Mouse (Mus musculus) heart, embryonic 15.5 days (tissue): Measurements from ENCODE around the gene Bfsp2. TPM values are rescaled to one million over a fixed set of nuclear protein-coding genes. Genes with fewer than 3 reads are reported as not detected.
"Not testable (repeated sequence)": the region's sequence is repeated elsewhere in the genome, so short reads cannot be mapped to it uniquely, and the experiment has no call there.

Source experiments
- ATAC-seq: fragments of 200-750 bp; cut with Nextera tagmentation; replicated peaks from 2 replicates; pipeline ENCODE4 v1.8.0; 2017; ENCODE audit warnings: low read depth, moderate TSS enrichment; ENCODE audit not compliant: insufficient number of reproducible peaks, insufficient read depth, low FRiP score
- H3K27ac ChIP-seq: fragments of 300-500 bp; sonication (generic); 2 replicates; pipeline ENCODE4 v1.5.1; 2015; ENCODE audit warnings: mild to moderate bottlenecking, inconsistent platforms
- H3K27me3 ChIP-seq: fragments of 300-500 bp; sonication (generic); 2 replicates; pipeline ENCODE4 v1.6.1; 2015; ENCODE audit warnings: inconsistent platforms
- H3K36me3 ChIP-seq: fragments of 300-500 bp; sonication (generic); 2 replicates; pipeline ENCODE4 v1.6.1; 2015; ENCODE audit warnings: mild to moderate bottlenecking, inconsistent platforms
- H3K4me1 ChIP-seq: fragments of 300-500 bp; sonication (generic); replicated peaks from 2 replicates; pipeline ENCODE4 v1.6.1; 2015; ENCODE audit warnings: inconsistent platforms
- H3K4me2 ChIP-seq: fragments of 300-500 bp; sonication (generic); 2 replicates; pipeline ENCODE4 v1.6.1; 2015; ENCODE audit warnings: inconsistent platforms, mild to moderate bottlenecking, moderate library complexity
- H3K4me3 ChIP-seq: fragments of 300-500 bp; sonication (generic); 2 replicates; pipeline ENCODE4 v1.5.1; 2015; ENCODE audit warnings: mild to moderate bottlenecking, inconsistent platforms
- H3K9ac ChIP-seq: fragments of 300-500 bp; sonication (generic); 2 replicates; pipeline ENCODE4 v1.6.1; 2015; ENCODE audit warnings: mild to moderate bottlenecking, inconsistent platforms
- H3K9me3 ChIP-seq: fragments of 300-500 bp; sonication (generic); replicated peaks from 2 replicates; pipeline ENCODE4 v1.6.1; 2016; ENCODE audit warnings: inconsistent platforms
- WGBS: fragments of 180-500 bp; shearing (Covaris S2); methylation state at CpG from one replicate; pipeline ENCODE4 v1.1.7; 2015; ENCODE audit warnings: mixed read lengths; 5-methylcytosine and 5-hydroxymethylcytosine counted together
- polyA plus RNA-seq: library from polyadenylated mRNA; unstranded; fragments of >200 nt; fragmentation: Nextera tagmentation; extraction: Ambion mirVana; gene quantifications from 2 replicates; pipeline ENCODE4 v1.2.1, GENCODE M21; 2015

Bfsp2 gene
- polyA plus RNA-seq, 1 experiment from 2014 or later, result 0.97 TPM

DNA sequence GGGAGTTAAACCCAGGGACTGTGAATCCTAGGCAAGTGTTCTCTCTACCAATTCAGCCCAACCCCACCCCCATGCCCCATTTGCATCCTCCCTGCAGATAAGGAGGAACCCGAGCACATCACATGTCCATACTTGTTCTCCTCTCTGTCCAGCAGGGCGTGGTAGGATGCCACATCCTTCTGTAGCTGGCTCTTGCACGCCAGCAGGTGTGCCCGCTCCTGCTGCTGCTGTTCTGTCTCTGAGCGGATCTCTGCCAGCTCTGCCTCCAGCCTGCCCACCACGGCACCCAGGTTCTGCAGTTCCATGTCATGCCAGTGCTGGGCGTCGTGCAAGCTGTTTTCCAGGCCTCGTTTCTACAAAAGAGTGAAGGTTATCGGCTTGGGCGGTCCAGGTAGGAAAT, 53.8 kb downstream of the Bfsp2 start:
- Histone ChIP-seq H3K4me1 (peaks cover 18% of the 10 kb centered on the region), H3K4me3 (no peak overlapping the region; the same call in 1 of the 2 replicates), H3K4me2 (no peak overlapping the region; the same call in 1 of the 2 replicates), H3K9me3 (no peaks in the 10 kb centered on the region), H3K27me3 (no peaks in the 10 kb centered on the region), H3K36me3 (no peaks in the 10 kb centered on the region), H3K9ac (no peak overlapping the region), H3K27ac (no peak overlapping the region)
- no peak for ATAC-seq
- WGBS, result 74% methylated on average over 11 of the region's 11 CpGs

DNA sequence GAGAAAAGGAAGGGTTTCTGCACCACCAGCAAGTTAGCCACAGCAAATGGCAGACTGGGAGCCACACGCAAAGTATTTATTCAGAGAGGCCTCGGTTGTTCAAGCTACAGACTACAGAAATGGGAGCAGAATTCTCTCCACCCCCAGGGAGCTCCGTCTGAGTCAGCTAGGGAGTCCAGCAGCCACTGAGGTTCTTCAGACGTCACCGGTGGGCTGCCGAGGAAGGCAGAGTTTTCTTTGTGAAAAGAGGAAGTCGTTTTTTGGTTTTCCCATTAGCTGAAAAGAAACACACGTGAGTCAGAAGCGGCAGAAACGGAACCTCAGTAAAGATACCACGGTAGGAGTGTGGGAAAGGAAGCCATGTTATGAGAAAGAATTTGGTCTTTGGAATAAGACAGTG, 55.4 kb downstream of the Bfsp2 start:
- no peak overlapping the region for H3K4me2 ChIP-seq
- WGBS, result 56% methylated on average over 11 of the region's 11 CpGs

GRCm38 (mm10) chr9:103423951-103424350, 56.3 kb downstream of the Bfsp2 start:
- no peak for ATAC-seq
- Histone ChIP-seq H3K9ac (no peak overlapping the region), H3K9me3 (no peaks in the 10 kb centered on the region), H3K4me1 (peaks cover 6% of the 10 kb centered on the region), H3K4me3 (no peak overlapping the region; the same call in 1 of the 2 replicates), H3K27ac (no peak overlapping the region), H3K4me2 (no peak overlapping the region), H3K27me3 (no peaks in the 10 kb centered on the region), H3K36me3 (no peaks in the 10 kb centered on the region)
- WGBS, result 72% methylated on average over 8 of the region's 8 CpGs

More for the DNA sequence above, 55.4 kb downstream of the Bfsp2 start:
- H3K4me3 ChIP-seq, result no peak overlapping the region
- H3K4me1 ChIP-seq, result peaks cover 6% of the 10 kb centered on the region
- H3K27me3 ChIP-seq, result no peaks in the 10 kb centered on the region
- H3K27ac ChIP-seq, result no peak overlapping the region
- H3K36me3 ChIP-seq, result no peaks in the 10 kb centered on the region
- ATAC-seq, result no peak
- no peak overlapping the region for H3K9ac ChIP-seq
- H3K9me3 ChIP-seq, result no peaks in the 10 kb centered on the region

- H3K9ac ChIP-seq, result no peak overlapping the region
- H3K27ac ChIP-seq, result no peak overlapping the region
- H3K4me2 ChIP-seq, result no peak overlapping the region
- 68% methylated on average over 7 of the region's 7 CpGs for WGBS
- no peak for ATAC-seq
- H3K4me3 ChIP-seq, result peak overlapping the region; percentile 15; the same call in 1 of the 2 replicates
- no peaks in the 10 kb centered on the region for H3K36me3 ChIP-seq
- peaks cover 6% of the 10 kb centered on the region for H3K4me1 ChIP-seq
- no peaks in the 10 kb centered on the region for H3K27me3 ChIP-seq
- no peaks in the 10 kb centered on the region for H3K9me3 ChIP-seq
Observed at GRCm38 (mm10) chr9:103423384-103423783, 56.8 kb downstream of the Bfsp2 start.

DNA sequence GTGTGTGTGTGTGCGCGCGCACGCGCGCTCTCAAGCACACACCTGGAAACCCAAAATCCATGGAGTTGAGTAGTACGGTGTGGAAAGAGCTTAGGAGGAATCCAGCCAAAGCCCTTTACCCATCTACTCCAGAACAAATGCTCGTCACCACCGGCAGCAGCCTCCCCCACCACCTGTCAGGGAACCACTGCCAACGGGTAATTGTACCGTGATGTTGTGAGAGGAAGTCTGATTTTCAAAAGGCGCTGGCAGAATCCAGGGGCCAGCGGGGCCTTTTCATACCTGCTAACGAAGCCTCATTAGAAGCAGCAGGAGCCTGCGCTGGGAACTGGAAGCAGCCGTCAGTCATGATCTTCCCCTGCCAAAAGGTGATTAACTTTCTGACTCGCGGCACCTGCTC, 57.4 kb downstream of the Bfsp2 start:
- Histone ChIP-seq H3K9ac (no peak overlapping the region), H3K27ac (no peak overlapping the region), H3K9me3 (no peaks in the 10 kb centered on the region), H3K4me2 (no peak overlapping the region), H3K4me1 (peaks cover 6% of the 10 kb centered on the region), H3K27me3 (no peaks in the 10 kb centered on the region), H3K4me3 (peak overlapping the region; percentile 15; the same call in 1 of the 2 replicates), H3K36me3 (no peaks in the 10 kb centered on the region)
- no peak for ATAC-seq
- WGBS, result 54% methylated on average over 18 of the region's 18 CpGs

DNA sequence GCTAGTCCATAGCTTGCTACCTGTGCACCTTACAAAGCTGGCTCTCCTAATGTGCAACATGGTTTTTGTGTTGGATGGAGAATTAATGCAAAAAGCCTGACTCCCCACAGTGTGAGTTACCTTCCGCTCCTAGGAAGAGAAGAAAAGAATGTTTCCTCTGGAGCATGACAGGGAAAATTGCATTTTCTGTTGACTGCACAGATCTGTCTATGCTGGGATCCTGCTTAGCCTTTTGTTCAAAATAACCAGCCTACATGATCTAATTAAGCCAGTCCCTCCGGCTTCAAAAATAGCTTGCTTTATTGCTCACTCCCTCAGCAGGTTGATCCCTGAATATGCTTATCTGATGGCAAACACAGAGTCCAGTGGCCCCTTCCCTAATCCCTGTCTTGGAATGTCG, 59.4 kb downstream of the Bfsp2 start:
- Histone ChIP-seq H3K4me3 (no peak overlapping the region), H3K9me3 (no peaks in the 10 kb centered on the region), H3K9ac (no peak overlapping the region), H3K36me3 (no peaks in the 10 kb centered on the region), H3K4me1 (peaks cover 6% of the 10 kb centered on the region), H3K27ac (no peak overlapping the region), H3K4me2 (no peak overlapping the region), H3K27me3 (no peaks in the 10 kb centered on the region)
- no peak for ATAC-seq
- 68% methylated on average over 3 of the region's 3 CpGs for WGBS

- ATAC-seq, result no peak
- Histone ChIP-seq H3K9ac (no peak overlapping the region), H3K4me1 (peaks cover 6% of the 10 kb centered on the region), H3K4me2 (no peak overlapping the region), H3K36me3 (no peaks in the 10 kb centered on the region), H3K27me3 (no peaks in the 10 kb centered on the region), H3K9me3 (no peaks in the 10 kb centered on the region), H3K27ac (no peak overlapping the region), H3K4me3 (no peak overlapping the region)
- 87% methylated on average over 2 of the region's 2 CpGs for WGBS
Observed at GRCm38 (mm10) chr9:103418786-103419185, 61.4 kb downstream of the Bfsp2 start.

DNA sequence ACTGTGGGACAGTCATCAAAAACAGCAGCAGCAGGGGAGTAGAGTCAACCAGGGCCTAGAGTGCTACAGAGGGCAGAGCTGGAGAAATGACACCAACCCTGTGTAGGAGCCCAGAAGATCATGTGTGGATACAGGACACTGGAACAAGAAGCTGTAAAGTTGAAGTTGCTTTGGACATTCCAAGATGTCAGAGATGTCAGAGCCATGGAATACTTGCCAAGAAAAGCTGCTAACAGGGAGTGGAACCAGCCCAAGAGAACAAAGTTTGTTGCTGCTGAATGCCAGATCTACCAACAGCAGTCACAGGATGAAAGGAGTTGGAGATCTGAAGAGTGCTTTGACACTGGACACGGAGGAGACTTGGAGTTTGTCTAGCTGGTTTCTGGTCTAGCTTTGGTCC, 62.0 kb downstream of the Bfsp2 start:
- not testable (repeated sequence) for H3K36me3 ChIP-seq, H3K27ac ChIP-seq, ATAC-seq, H3K9me3 ChIP-seq, H3K27me3 ChIP-seq, H3K9ac ChIP-seq, H3K4me1 ChIP-seq, H3K4me2 ChIP-seq, H3K4me3 ChIP-seq
- 49% methylated on average over 1 of the region's 1 CpGs for whole genome bisulfite sequencing

- no peaks in the 10 kb centered on the region for H3K27me3 ChIP-seq
- no peak overlapping the region for H3K4me2 ChIP-seq
- 57% methylated on average over 9 of the region's 9 CpGs for WGBS
- H3K9me3 ChIP-seq, result no peaks in the 10 kb centered on the region
- H3K4me1 ChIP-seq, result no peaks in the 10 kb centered on the region
- ATAC-seq, result no peak
- no peak overlapping the region for H3K9ac ChIP-seq
- no peaks in the 10 kb centered on the region for H3K36me3 ChIP-seq
- no peak overlapping the region for H3K27ac ChIP-seq
- no peak overlapping the region for H3K4me3 ChIP-seq
Observed at GRCm38 (mm10) chr9:103413457-103413856, 66.8 kb downstream of the Bfsp2 start.

GRCm38 (mm10) chr9:103409119-103409518, 71.1 kb downstream of the Bfsp2 start:
- ATAC-seq, result no peak
- 69% methylated on average over 2 of the region's 2 CpGs for WGBS
- no peaks in the 10 kb centered on the region for H3K27me3 ChIP-seq

DNA sequence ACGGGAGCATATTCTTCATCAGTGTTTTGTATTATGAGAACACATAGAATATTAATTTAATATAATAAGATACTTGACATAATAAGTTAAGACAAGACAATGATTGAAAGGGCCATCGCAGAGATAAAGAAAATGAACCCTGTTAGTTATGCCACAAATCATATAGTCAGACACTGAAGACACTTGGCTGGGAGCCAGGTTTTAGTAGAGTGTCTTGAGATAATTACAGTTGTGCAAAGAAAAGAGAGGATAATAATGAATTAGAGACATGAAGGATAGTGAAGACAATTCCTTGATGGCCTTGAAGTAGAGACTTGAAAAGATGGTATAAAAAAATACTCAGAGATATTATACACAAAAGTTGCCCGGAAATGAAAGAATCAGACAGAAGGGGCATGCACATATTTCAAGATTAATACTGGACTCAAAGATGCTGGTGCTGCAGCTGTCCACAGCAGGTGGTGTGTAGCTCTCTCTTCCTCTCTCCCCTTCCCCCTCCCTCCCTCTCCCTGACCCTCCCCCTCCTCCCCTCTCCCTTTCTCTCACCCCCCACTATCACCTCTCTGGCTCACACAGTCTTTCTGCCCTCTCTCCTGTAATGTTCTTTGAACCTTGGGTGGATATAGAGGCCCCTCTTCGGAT, 72.0 kb downstream of the Bfsp2 start:
- no peak for ATAC-seq
- no peaks in the 10 kb centered on the region for H3K4me1 ChIP-seq
- H3K27me3 ChIP-seq, result no peaks in the 10 kb centered on the region
- no peak overlapping the region for H3K4me2 ChIP-seq
- no peaks in the 10 kb centered on the region for H3K36me3 ChIP-seq
- no peak overlapping the region for H3K9ac ChIP-seq
- H3K27ac ChIP-seq, result no peak overlapping the region
- WGBS, result 67% methylated on average over 4 of the region's 4 CpGs
- no peak overlapping the region for H3K4me3 ChIP-seq
- no peaks in the 10 kb centered on the region for H3K9me3 ChIP-seq

More at GRCm38 (mm10) chr9:103409119-103409518, 71.1 kb downstream of the Bfsp2 start:
- Histone ChIP-seq H3K27ac (no peak overlapping the region), H3K4me1 (no peaks in the 10 kb centered on the region), H3K4me2 (no peak overlapping the region), H3K9me3 (no peaks in the 10 kb centered on the region), H3K36me3 (no peaks in the 10 kb centered on the region), H3K9ac (no peak overlapping the region), H3K4me3 (no peak overlapping the region)

DNA sequence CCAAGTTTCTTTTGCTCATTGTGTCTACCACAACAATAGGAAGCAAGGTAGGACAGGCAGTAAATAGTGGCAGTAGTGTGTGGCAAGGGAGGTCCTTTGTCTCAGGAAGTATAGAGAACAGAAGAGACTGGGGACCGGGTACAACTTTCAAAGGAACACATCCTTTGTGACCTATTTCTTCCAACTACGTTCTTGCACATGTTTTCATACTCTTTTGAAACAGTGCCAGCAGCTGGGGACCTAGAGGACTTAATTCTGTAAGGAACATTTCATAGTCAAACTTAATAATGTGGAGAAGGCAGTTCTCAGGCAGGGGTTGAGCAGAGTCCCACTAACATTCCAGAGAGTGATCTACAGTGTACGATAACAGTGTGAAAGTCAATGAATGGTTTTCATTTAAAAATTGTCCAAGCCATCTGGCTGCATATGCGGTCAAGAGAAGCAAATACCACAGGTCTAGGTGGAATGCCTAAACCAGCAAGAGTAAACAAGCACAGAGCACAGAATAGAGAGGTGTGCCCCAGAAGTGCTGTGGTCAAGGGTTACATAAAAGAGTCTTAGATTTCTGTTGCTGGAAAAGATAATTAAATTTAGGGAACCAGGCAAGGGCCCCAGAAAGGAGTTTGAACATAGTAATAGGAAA, 76.8 kb downstream of the Bfsp2 start:
- Histone ChIP-seq H3K36me3 (no peaks in the 10 kb centered on the region), H3K4me1 (peaks cover 4% of the 10 kb centered on the region), H3K4me2 (no peak overlapping the region), H3K27ac (no peak overlapping the region), H3K27me3 (no peaks in the 10 kb centered on the region), H3K9me3 (no peaks in the 10 kb centered on the region), H3K9ac (no peak overlapping the region), H3K4me3 (no peak overlapping the region)
- ATAC-seq, result no peak
- WGBS, result 60% methylated on average over 4 of the region's 4 CpGs
